Mouse (Mus musculus) midbrain, postnatal 0 days (tissue): ENCODE results near the gene Chrm4. TPM values are rescaled to one million over a fixed set of nuclear protein-coding genes. Genes with fewer than 3 reads are reported as not detected.

Source experiments
- ATAC-seq: fragments of 200-750 bp; cut with Nextera tagmentation; 2 replicates; pipeline ENCODE4 v1.8.0; 2017; ENCODE audit warnings: moderate number of reproducible peaks, mild to moderate bottlenecking, moderate TSS enrichment, moderate library complexity; ENCODE audit not compliant: low FRiP score
- DNase-seq: peaks from one replicate; pipeline ENCODE4 v3.0.0-alpha.2; 2015; ENCODE audit warnings: low spot score
- H3K27ac ChIP-seq: fragments of 300-500 bp; sonication (generic); 2 replicates; pipeline ENCODE4 v1.5.1; 2014; ENCODE audit warnings: low read depth, mild to moderate bottlenecking, low read length, mixed read lengths
- H3K27me3 ChIP-seq: fragments of 300-500 bp; sonication (generic); 2 replicates; pipeline ENCODE4 v1.6.1; 2014; ENCODE audit warnings: low read length, control low read depth, mixed read lengths; ENCODE audit not compliant: insufficient read depth
- H3K36me3 ChIP-seq: fragments of 300-500 bp; sonication (generic); 2 replicates; pipeline ENCODE4 v1.6.1; 2014; ENCODE audit warnings: low read length, control low read depth, mixed read lengths; ENCODE audit not compliant: insufficient read depth
- H3K4me1 ChIP-seq: fragments of 300-500 bp; sonication (generic); 2 replicates; pipeline ENCODE4 v1.6.1; 2014; ENCODE audit warnings: mild to moderate bottlenecking, control low read depth, antibody characterized with exemption, low read length, mixed read lengths; ENCODE audit not compliant: insufficient read depth
- H3K4me2 ChIP-seq: fragments of 300-500 bp; sonication (generic); 2 replicates; pipeline ENCODE4 v1.6.1; 2014; ENCODE audit warnings: low read depth, mild to moderate bottlenecking, low read length, mixed read lengths; ENCODE audit not compliant: poor library complexity, severe bottlenecking
- H3K4me3 ChIP-seq: fragments of 300-500 bp; sonication (generic); 2 replicates; pipeline ENCODE4 v1.5.1; 2014; ENCODE audit warnings: low read depth, mild to moderate bottlenecking, low read length, moderate library complexity
- H3K9ac ChIP-seq: fragments of 300-500 bp; sonication (generic); replicated peaks from 2 replicates; pipeline ENCODE4 v1.6.1; 2014; ENCODE audit warnings: mild to moderate bottlenecking, low read length, moderate library complexity, mixed read lengths; ENCODE audit not compliant: poor library complexity, severe bottlenecking
- H3K9me3 ChIP-seq: fragments of 300-500 bp; sonication (generic); 2 replicates; pipeline ENCODE4 v1.6.1; 2016; ENCODE audit warnings: low read length, control low read depth
- CTCF ChIP-seq: IDR thresholded peaks from 2 replicates; pipeline ENCODE4 v1.5.1; 2016; ENCODE audit warnings: antibody characterized with exemption, mild to moderate bottlenecking
- WGBS: fragments of 180-500 bp; shearing (Covaris S2); extraction: QIAGEN DNeasy Blood & Tissue Kit; methylation state at CpG from one replicate; pipeline ENCODE4 v1.1.7; 2014; 5-methylcytosine and 5-hydroxymethylcytosine counted together
- microRNA-seq: library from miRNA; unstranded; fragments of <30 nt; microRNA quantifications from one replicate; pipeline ENCODE4, GENCODE M21; 2016; ENCODE audit warnings: borderline number of aligned reads
- polyA plus RNA-seq: library from polyadenylated mRNA; unstranded; fragments of >200 nt; fragmentation: Nextera tagmentation; extraction: Ambion mirVana; gene quantifications from 2 replicates; pipeline ENCODE4 v1.2.1, GENCODE M21; 2015
- total RNA-seq: library from RNA; depleted of rRNA; stranded (reverse); fragments of >200 nt; gene quantifications from 2 replicates; pipeline ENCODE4 v1.2.3, GENCODE M21; 2014; rRNA removed

Gene Chrm4
- total and polyA plus RNA-seq, 2 experiments from 2014 or later, result 0.25 to 1.8 TPM

DNA sequence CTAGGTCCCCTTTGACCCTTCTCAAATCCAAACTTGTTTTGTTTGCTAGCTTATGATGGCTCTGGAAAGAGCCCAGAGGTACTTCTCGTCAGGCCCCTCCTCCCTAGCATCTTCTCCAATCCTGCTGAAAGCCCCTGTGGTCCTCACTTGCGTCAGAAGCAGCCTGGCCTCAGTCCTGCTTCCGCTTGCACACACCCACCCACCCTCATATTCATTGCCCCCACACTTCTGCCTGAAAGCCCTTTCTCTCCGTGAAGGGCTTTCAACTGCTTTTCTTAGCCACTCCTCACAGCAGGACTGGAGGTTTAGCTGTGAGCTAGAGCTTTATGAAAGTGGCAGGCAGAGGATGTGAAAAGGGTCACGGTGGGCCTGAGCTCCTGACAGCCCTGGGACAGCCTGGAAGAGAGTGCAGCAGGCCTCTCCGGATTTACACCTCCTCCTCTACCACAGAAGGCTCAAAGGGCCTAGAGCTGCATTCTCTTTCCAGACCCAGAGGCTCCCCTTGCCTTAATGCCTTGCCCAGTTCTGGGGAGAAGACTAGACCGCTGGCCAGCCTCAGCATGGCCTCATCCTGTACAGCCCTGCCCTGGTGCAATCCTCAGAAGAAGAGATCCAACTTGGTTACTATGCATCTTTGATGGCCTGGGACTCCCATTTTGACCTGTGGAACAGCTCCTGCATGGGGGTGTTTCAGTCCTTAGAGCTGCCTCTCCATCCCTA is 46.5 kb downstream of the Chrm4 start:
- Histone ChIP-seq H3K27ac (peak overlapping the region; percentile 38; the same call in 1 of the 2 replicates), H3K9ac (no peak overlapping the region), H3K4me3 (no peak overlapping the region), H3K4me1 (peaks cover 11% of the 10 kb centered on the region; the same call in 1 of the 2 replicates), H3K9me3 (no peaks in the 10 kb centered on the region), H3K27me3 (peaks cover 14% of the 10 kb centered on the region), H3K36me3 (no peaks in the 10 kb centered on the region), H3K4me2 (no peak overlapping the region)
- no peak for TF ChIP-seq CTCF
- ATAC-seq (no peak), DNase-seq (no peak)
- WGBS, result 33% methylated on average over 7 of the region's 7 CpGs

DNA sequence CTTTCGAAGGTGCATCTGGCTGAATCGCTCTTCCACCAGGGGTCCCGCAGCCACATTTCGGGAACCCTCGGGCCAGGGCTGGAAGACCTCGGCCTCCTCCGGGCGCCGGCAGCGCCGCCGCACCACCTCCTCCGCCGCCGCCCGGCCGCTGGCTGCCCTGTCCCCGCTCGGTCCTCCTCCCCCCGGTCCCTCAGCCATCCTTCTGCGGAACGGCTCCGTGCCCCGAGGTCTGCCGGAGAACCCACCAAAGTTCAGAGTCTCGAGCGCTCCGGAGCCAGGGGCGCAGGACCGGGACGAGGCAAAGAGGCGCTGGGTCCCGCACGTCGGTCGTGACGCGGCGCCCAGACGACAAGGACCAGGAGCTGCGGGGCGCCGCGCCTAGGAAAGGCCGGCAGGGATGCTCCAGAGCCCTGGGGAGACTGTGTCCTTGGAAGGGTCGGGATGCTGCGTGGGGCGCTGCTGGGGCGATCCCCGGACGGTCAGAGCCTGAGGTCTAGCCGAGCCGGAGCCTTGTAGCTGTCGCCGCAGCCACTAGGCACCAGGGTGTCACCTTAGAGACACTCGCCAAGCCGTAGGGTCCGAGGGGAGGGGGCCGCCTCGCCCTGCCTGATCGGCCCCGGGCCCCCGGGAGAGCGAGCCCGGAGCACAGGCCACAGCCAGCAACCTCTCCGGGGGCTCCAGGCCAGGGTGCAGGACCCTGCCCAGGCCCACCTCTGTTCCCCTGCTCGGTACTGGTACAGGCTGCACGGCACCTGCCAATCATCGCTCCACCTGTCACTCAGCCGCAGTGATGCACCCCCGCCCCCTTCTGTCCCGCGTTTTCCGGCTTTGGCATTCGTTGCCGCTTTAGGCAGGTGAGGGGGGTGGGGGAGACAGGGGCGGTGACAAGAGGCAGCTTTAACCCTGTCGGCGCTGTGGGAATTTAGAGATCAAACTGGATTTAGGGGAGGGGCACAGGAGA is 48.8 kb downstream of the Chrm4 start, which contains the start of gene Dgkz:
Gene Dgkz, minus strand, starts transcription at position 284 of the 961 bp plus-strand sequence.
- peaks cover 11% of the 10 kb centered on the region; the same call in 1 of the 2 replicates for H3K4me1 ChIP-seq
- TF ChIP-seq CTCF, result no peak
- ATAC-seq, result peak; percentile 50; the same call in 1 of the 2 replicates
- H3K36me3 ChIP-seq, result no peaks in the 10 kb centered on the region
- peak within 1 kb of the TSS; percentile 60 for H3K4me2 ChIP-seq
- peaks cover 14% of the 10 kb centered on the region for H3K27me3 ChIP-seq
- no peak within 1 kb of the TSS for H3K27ac ChIP-seq
- H3K4me3 ChIP-seq, result peak within 1 kb of the TSS; percentile 45
- WGBS, result 2% methylated on average over 79 of the region's 79 CpGs
- DNase-seq, result no peak
- H3K9ac ChIP-seq, result peak within 1 kb of the TSS; percentile 42
- no peaks in the 10 kb centered on the region for H3K9me3 ChIP-seq

DNA sequence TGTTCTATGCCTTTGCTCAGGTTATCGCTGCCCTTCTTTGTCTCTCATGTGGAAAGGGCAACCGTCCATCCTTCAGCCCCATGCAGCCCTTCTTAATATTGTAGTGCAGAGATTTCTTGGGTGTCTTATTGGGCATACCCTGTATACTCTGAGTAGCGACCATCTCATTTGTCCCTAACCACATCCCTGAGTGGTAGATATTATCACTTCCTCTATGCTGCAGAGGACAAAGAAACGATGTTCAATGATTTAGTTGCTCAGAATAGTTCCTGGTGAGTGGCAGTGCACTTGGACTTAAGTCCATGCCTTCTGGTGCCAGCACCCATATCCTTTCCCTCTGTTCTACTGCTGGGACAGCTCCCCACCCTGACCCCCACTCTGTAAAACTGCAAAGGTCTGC is 50.9 kb downstream of the Chrm4 start:
- H3K36me3 ChIP-seq, result no peaks in the 10 kb centered on the region
- H3K27me3 ChIP-seq, result peaks cover 14% of the 10 kb centered on the region
- no peak for TF ChIP-seq CTCF
- no peak for ATAC-seq
- H3K4me1 ChIP-seq, result no peaks in the 10 kb centered on the region; the same call in 1 of the 2 replicates
- H3K9me3 ChIP-seq, result no peaks in the 10 kb centered on the region
- no peak overlapping the region for H3K9ac ChIP-seq
- no peak overlapping the region for H3K4me2 ChIP-seq
- H3K27ac ChIP-seq, result no peak overlapping the region
- no peak for DNase-seq
- 86% methylated on average over 4 of the region's 4 CpGs for WGBS
- no peak overlapping the region for H3K4me3 ChIP-seq

Small RNA genes lying within 50 kb of the gene (microRNA-seq; reads per million reads assigned to microRNA genes)
- gene Mir6999, result not detected

Other genes with a start within 250 kb of the Chrm4 start
- gene Atg13, start 216.7 kb upstream of the Chrm4 start, total RNA-seq, result 21.0 and 30.6 TPM in 2 replicates
- gene Atg13, start 216.7 kb upstream of the Chrm4 start, polyA plus RNA-seq, result 30.4 and 31.5 TPM in 2 replicates
- 11.7 and 16.2 TPM in 2 replicates for gene Harbi1, start 216.4 kb upstream of the Chrm4 start, total RNA-seq
- gene Harbi1, start 216.4 kb upstream of the Chrm4 start, polyA plus RNA-seq, result 12.3 TPM in 2 replicates
- gene Ambra1, start 197.1 kb upstream of the Chrm4 start, total RNA-seq, result 55.6 and 59.5 TPM in 2 replicates
- 19.3 and 20.7 TPM in 2 replicates for gene Ambra1, start 197.1 kb upstream of the Chrm4 start, polyA plus RNA-seq
- gene Mdk, start 5.0 kb downstream of the Chrm4 start, total RNA-seq, result 39.0 and 40.8 TPM in 2 replicates
- 71.0 and 71.4 TPM in 2 replicates for gene Mdk, start 5.0 kb downstream of the Chrm4 start, polyA plus RNA-seq
- gene Gm9821, start 18.5 kb downstream of the Chrm4 start, total RNA-seq, result 0.11 TPM in 1 of 2 replicates, not detected in the other
- 0.14 TPM in 1 of 2 replicates, not detected in the other for gene Gm9821, start 18.5 kb downstream of the Chrm4 start, polyA plus RNA-seq
- 99.8 and 144 TPM in 2 replicates for gene Dgkz, start 48.6 kb downstream of the Chrm4 start, total RNA-seq
- 35.1 and 36.6 TPM in 2 replicates for gene Dgkz, start 48.6 kb downstream of the Chrm4 start, polyA plus RNA-seq
- 3.2 TPM in 2 replicates for gene Creb3l1, start 97.3 kb downstream of the Chrm4 start, total RNA-seq
- gene Creb3l1, start 97.3 kb downstream of the Chrm4 start, polyA plus RNA-seq, result 2.7 and 3.8 TPM in 2 replicates
- 41.3 and 117 TPM in 2 replicates for gene Phf21a, start 165.9 kb downstream of the Chrm4 start, total RNA-seq
- 24.1 and 31.7 TPM in 2 replicates for gene Phf21a, start 165.9 kb downstream of the Chrm4 start, polyA plus RNA-seq